Mouse (Mus musculus) heart, embryonic 16.5 days (tissue): ENCODE measurements around the gene Acss2. TPM values are rescaled to one million over a fixed set of nuclear protein-coding genes. Genes with fewer than 3 reads are reported as not detected.
A peak's percentile ranks its signal among the peaks of the same experiment; 100 is the strongest.

Experiments
- ATAC-seq: fragments of 200-750 bp; cut with Nextera tagmentation; replicated peaks from 2 replicates; pipeline ENCODE4 v1.8.0; 2017; ENCODE audit warnings: moderate number of reproducible peaks; ENCODE audit not compliant: insufficient read depth, low FRiP score; ENCODE audit errors: extremely low read depth
- H3K27ac ChIP-seq: fragments of 300-500 bp; sonication (generic); 2 replicates; pipeline ENCODE4 v1.5.1; 2014; ENCODE audit warnings: mild to moderate bottlenecking, low read length, control low read depth, moderate library complexity
- H3K27me3 ChIP-seq: fragments of 300-500 bp; sonication (generic); 2 replicates; pipeline ENCODE4 v1.6.1; 2014; ENCODE audit warnings: low read length, mixed read lengths; ENCODE audit not compliant: control insufficient read depth, insufficient read depth
- H3K36me3 ChIP-seq: fragments of 300-500 bp; sonication (generic); 2 replicates; pipeline ENCODE4 v1.6.1; 2014; ENCODE audit not compliant: control insufficient read depth, insufficient read depth
- H3K4me1 ChIP-seq: fragments of 300-500 bp; sonication (generic); 2 replicates; pipeline ENCODE4 v1.6.1; 2014; ENCODE audit warnings: low read length, mixed read lengths; ENCODE audit not compliant: control insufficient read depth, insufficient read depth
- H3K4me2 ChIP-seq: fragments of 300-500 bp; sonication (generic); 2 replicates; pipeline ENCODE4 v1.6.1; 2014; ENCODE audit warnings: low read depth, mild to moderate bottlenecking, control low read depth, low read length
- H3K4me3 ChIP-seq: fragments of 300-500 bp; sonication (generic); 2 replicates; pipeline ENCODE4 v1.5.1; 2014; ENCODE audit warnings: mild to moderate bottlenecking, control low read depth, low read length
- H3K9ac ChIP-seq: fragments of 300-500 bp; sonication (generic); 2 replicates; pipeline ENCODE4 v1.6.1; 2014; ENCODE audit warnings: low read length, control low read depth
- H3K9me3 ChIP-seq: fragments of 300-500 bp; sonication (generic); replicated peaks from 2 replicates; pipeline ENCODE4 v1.6.1; 2016; ENCODE audit warnings: low read length; ENCODE audit not compliant: control insufficient read depth
- WGBS: fragments of 180-500 bp; shearing (Covaris S2); extraction: QIAGEN DNeasy Blood & Tissue Kit; methylation state at CpG from one replicate; pipeline ENCODE4 v1.1.7; 2014; 5-methylcytosine and 5-hydroxymethylcytosine counted together
- polyA plus RNA-seq: library from polyadenylated mRNA; unstranded; fragments of >200 nt; fragmentation: Nextera tagmentation; extraction: Ambion mirVana; gene quantifications from 2 replicates; pipeline ENCODE4 v1.2.1, GENCODE M21; 2015

The Acss2 gene
- 24.7 and 26.1 TPM in 2 replicates for polyA plus RNA-seq

DNA sequence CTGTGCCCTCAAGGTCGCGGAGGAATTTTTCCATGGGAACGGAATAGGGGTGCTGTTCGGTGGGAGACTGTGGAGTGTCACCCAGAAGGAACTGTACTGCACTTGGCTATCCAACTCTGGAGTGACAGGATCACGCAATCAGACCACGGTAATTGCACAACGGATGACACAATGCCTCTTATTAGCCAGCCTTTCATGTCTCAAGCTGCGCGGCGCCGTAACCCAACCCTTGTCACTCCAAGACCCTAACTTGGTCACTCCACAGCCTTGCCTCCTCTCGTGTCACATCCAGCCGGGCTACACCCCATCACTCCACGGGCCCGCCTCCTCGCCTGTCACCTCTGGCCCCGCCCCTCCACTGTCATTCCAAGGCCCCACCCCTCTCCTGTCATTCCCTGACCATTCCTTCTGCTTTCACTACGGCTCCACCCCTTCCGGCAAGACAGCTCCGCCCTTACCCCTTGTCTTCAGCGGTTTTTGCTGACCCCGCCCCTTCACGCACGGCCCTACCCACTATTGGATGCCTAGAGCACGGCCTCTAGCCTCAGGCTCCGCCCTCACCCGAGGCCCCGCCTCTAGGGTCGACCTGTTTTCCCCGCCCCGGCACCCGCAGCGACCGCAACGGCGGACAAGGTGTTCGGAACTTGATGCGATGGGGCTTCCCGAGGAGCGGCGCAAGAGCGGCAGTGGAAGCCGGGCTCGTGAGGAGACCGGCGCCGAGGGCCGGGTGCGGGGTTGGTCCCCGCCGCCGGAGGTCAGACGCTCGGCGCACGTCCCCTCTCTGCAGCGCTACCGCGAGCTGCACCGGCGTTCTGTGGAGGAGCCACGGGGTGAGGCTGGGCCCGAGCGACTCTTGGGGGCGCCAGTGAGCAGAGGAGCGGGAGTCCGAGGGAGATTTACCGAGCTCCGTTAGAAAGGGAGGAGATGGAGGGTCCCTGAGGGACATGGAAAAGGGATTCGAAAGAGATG, at the start of gene Acss2, which contains the start of gene Ggt7:
TSS of gene Acss2 (plus strand) at position 494 of the 969 bp plus-strand sequence.
TSS of gene Ggt7 (minus strand) at position 783 of the 969 bp plus-strand sequence.
- Histone ChIP-seq H3K9ac (peak within 1 kb of the TSS; percentile 66), H3K4me1 (peaks cover 10% of the 10 kb centered on the region), H3K4me3 (peak within 1 kb of the TSS; percentile 78), H3K27me3 (peaks cover 20% of the 10 kb centered on the region), H3K9me3 (no peaks in the 10 kb centered on the region), H3K36me3 (no peaks in the 10 kb centered on the region), H3K27ac (peak within 1 kb of the TSS; percentile 72), H3K4me2 (peak within 1 kb of the TSS; percentile 93)
- 3% methylated on average over 70 of the region's 70 CpGs for WGBS
- ATAC-seq = peak; percentile 99

GRCm38 (mm10) chr2:155472671-155473569, 44.8 kb upstream of the Acss2 start:
- Histone ChIP-seq H3K4me3 (peak overlapping the region; percentile 93), H3K4me1 (peaks cover 23% of the 10 kb centered on the region), H3K27ac (peak overlapping the region; percentile 93), H3K9ac (peak overlapping the region; percentile 98), H3K9me3 (no peaks in the 10 kb centered on the region), H3K36me3 (no peaks in the 10 kb centered on the region), H3K27me3 (no peaks in the 10 kb centered on the region), H3K4me2 (peak overlapping the region; percentile 91)
- WGBS = under 1% methylated on average over 56 of the region's 71 CpGs
- ATAC-seq = peak; percentile 74

DNA sequence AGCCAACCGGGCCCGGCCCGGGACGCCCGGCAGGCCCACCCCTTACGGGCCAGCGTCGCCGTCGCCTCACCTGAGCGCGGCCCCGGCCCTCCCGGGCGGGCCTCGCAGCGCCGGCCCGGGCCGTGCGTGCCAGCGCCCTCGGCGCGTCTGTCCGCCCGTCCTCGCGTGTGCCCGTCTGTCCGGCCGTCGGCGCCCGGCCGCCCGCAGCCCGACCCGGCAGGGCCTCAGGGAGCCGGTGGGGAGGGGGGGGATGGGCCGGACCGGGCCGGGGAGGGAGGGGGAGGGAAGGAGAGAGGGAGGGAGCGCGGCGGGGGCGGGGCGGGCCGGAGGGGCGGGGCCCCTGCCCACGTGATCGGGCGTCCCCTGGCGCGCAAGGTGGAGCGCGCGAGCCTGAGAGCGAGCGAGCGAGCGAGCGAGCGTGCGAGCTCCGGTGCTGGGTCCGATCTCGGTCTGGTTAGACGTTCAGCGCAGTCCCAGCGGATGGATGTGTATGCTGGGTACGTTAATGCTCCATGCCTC, 44.1 kb upstream of the Acss2 start, which contains the start of gene Ncoa6:
TSS of gene Ncoa6 (minus strand) at position 325 of the 519 bp plus-strand sequence.
- H3K9ac ChIP-seq = peak within 1 kb of the TSS; percentile 98
- peak; percentile 88 for ATAC-seq
- under 1% methylated on average over 63 of the region's 72 CpGs for WGBS
- peaks cover 21% of the 10 kb centered on the region for H3K4me1 ChIP-seq
- H3K4me3 ChIP-seq = peak within 1 kb of the TSS; percentile 93
- H3K36me3 ChIP-seq = no peaks in the 10 kb centered on the region
- H3K9me3 ChIP-seq = no peaks in the 10 kb centered on the region
- peak within 1 kb of the TSS; percentile 91 for H3K4me2 ChIP-seq
- H3K27ac ChIP-seq = peak within 1 kb of the TSS; percentile 93
- no peaks in the 10 kb centered on the region for H3K27me3 ChIP-seq

GRCm38 (mm10) chr2:155482021-155482420, 35.7 kb upstream of the Acss2 start:
- ATAC-seq = no peak
- Histone ChIP-seq H3K9ac (no peak overlapping the region), H3K4me3 (no peak overlapping the region), H3K27me3 (no peaks in the 10 kb centered on the region), H3K36me3 (no peaks in the 10 kb centered on the region), H3K4me2 (no peak overlapping the region), H3K4me1 (no peaks in the 10 kb centered on the region), H3K9me3 (peaks cover 3% of the 10 kb centered on the region), H3K27ac (no peak overlapping the region)
- WGBS = 46% methylated on average over 3 of the region's 3 CpGs

GRCm38 (mm10) chr2:155490998-155491397, 26.8 kb upstream of the Acss2 start:
- H3K9me3 ChIP-seq = no peaks in the 10 kb centered on the region
- no peaks in the 10 kb centered on the region for H3K27me3 ChIP-seq
- no peak for ATAC-seq
- H3K4me3 ChIP-seq = no peak overlapping the region
- no peak overlapping the region for H3K4me2 ChIP-seq
- no peaks in the 10 kb centered on the region for H3K36me3 ChIP-seq
- no peaks in the 10 kb centered on the region for H3K4me1 ChIP-seq
- no peak overlapping the region for H3K27ac ChIP-seq
- H3K9ac ChIP-seq = no peak overlapping the region
- WGBS = 84% methylated on average over 6 of the region's 6 CpGs

GRCm38 (mm10) chr2:155502596-155502995, 15.2 kb upstream of the Acss2 start:
- 74% methylated on average over 7 of the region's 7 CpGs for WGBS
- Histone ChIP-seq H3K27me3 (no peaks in the 10 kb centered on the region), H3K4me1 (no peaks in the 10 kb centered on the region), H3K4me3 (no peak overlapping the region), H3K9ac (no peak overlapping the region), H3K4me2 (no peak overlapping the region), H3K27ac (no peak overlapping the region), H3K36me3 (no peaks in the 10 kb centered on the region), H3K9me3 (no peaks in the 10 kb centered on the region)
- no peak for ATAC-seq

DNA sequence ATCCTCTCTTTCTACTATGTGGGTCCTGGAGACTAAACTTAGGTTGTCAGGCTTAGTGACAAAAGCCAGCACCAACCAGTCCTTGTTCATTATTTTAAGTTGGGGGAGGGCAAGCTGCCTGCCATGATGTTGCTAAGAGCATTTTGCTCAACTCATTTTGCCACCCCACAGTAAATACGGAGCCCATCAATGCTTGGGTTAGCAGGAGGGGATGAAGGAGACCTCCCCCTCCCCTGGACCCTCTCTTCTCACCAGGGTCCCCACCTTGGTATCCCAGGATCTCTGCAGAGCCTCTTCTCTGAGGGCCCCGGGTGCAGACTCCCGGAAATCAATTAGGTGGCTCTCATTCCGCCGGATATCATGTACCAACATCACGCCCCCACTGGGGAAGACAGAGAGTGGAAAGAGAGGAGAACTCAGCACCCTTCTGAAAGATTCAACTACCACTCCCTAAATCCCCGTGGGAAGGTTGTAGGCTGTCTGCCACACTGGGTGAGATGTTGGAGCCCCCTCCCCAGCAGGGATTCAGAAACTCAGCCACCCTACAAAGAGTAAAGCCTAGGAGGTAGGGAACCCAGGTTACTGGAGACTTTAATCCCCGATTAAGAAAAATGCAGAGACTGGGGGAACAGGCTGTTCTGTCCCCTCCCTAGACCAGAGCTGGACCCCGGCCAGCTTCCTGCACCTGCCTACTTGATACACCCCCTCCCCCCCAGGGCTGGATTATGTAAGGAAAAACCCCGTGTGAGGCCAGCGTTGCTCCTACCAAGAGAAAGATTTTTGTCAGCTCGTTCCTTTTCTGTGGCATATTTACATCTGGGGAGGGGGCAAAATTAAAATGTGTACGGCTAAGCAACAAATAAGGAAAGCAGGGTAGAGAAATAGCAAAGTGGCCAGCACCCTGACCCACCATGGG, 13.1 kb upstream of the Acss2 start:
- H3K27me3 ChIP-seq = no peaks in the 10 kb centered on the region
- no peak for ATAC-seq
- WGBS = 55% methylated on average over 13 of the region's 13 CpGs
- no peak overlapping the region for H3K4me2 ChIP-seq
- no peaks in the 10 kb centered on the region for H3K9me3 ChIP-seq
- H3K4me3 ChIP-seq = no peak overlapping the region
- H3K4me1 ChIP-seq = no peaks in the 10 kb centered on the region
- no peak overlapping the region for H3K27ac ChIP-seq
- no peak overlapping the region for H3K9ac ChIP-seq
- no peaks in the 10 kb centered on the region for H3K36me3 ChIP-seq

GRCm38 (mm10) chr2:155505811-155506210, 11.9 kb upstream of the Acss2 start:
- WGBS = 93% methylated on average over 9 of the region's 9 CpGs
- ATAC-seq = no peak

More at GRCm38 (mm10) chr2:155505811-155506210, 11.9 kb upstream of the Acss2 start:
- no peak overlapping the region for H3K9ac ChIP-seq
- H3K36me3 ChIP-seq = no peaks in the 10 kb centered on the region
- H3K9me3 ChIP-seq = no peaks in the 10 kb centered on the region
- H3K27ac ChIP-seq = no peak overlapping the region
- no peak overlapping the region for H3K4me2 ChIP-seq
- no peaks in the 10 kb centered on the region for H3K27me3 ChIP-seq
- no peak overlapping the region for H3K4me3 ChIP-seq
- no peaks in the 10 kb centered on the region for H3K4me1 ChIP-seq
